Mouse (Mus musculus) kidney, adult 2 months (tissue): ENCODE results near the gene Lpcat4. TPM values are rescaled to one million over a fixed set of nuclear protein-coding genes. Genes with fewer than 3 reads are reported as not detected.

Experiments
- DNase-seq: peaks from one replicate; pipeline ENCODE4 v3.0.0; 2021
- H3K27ac ChIP-seq: fragments of 200-500 bp; 2 replicates; pipeline ENCODE4 v1.5.1; 2012; ENCODE audit warnings: low read depth, low read length, control low read depth, inconsistent platforms; ENCODE audit not compliant: insufficient read depth
- H3K27me3 ChIP-seq: fragments of 200-500 bp; replicated peaks from 2 replicates; pipeline ENCODE4 v1.6.1; 2012; ENCODE audit warnings: mild to moderate bottlenecking, moderate library complexity, low read length, inconsistent platforms; ENCODE audit not compliant: control insufficient read depth, insufficient read depth
- H3K36me3 ChIP-seq: fragments of 200-500 bp; 2 replicates; pipeline ENCODE4 v1.6.1; 2012; ENCODE audit warnings: mild to moderate bottlenecking, moderate library complexity, low read length, inconsistent platforms; ENCODE audit not compliant: control insufficient read depth, insufficient read depth
- H3K4me1 ChIP-seq: fragments of 200-500 bp; 2 replicates; pipeline ENCODE4 v1.6.1; 2011; ENCODE audit warnings: low read length; ENCODE audit not compliant: control insufficient read depth, insufficient read depth
- H3K4me3 ChIP-seq: fragments of 200-500 bp; 2 replicates; pipeline ENCODE4 v1.5.1; 2011; ENCODE audit warnings: mild to moderate bottlenecking, low read depth, low read length, control low read depth; ENCODE audit not compliant: insufficient read depth
- CTCF ChIP-seq: fragments of 200-500 bp; conservative IDR thresholded peaks from 2 replicates; pipeline ENCODE4 v1.5.1; 2011; ENCODE audit warnings: low read depth, mild to moderate bottlenecking, control low read depth, low read length, moderate library complexity, mixed read lengths; ENCODE audit not compliant: insufficient read depth, insufficient read length
- POLR2A ChIP-seq: fragments of 200-500 bp; IDR thresholded peaks from one replicate; pipeline ENCODE4 v1.6.1; 2011; ENCODE audit warnings: low read depth, low read length, control low read depth
- WGBS: fragments of 180-500 bp; shearing (Covaris S2); methylation state at CpG from one replicate; pipeline ENCODE4 v1.1.7; 2018; 5-methylcytosine and 5-hydroxymethylcytosine counted together
- polyA plus RNA-seq: library from polyadenylated mRNA; depleted of rRNA; stranded (reverse); fragments of >200 nt; gene quantifications from 2 replicates; pipeline ENCODE4 v1.2.3, GENCODE M21; 2012

Lpcat4 gene
- polyA plus RNA-seq, 1 experiment, result 22.5 TPM

DNA sequence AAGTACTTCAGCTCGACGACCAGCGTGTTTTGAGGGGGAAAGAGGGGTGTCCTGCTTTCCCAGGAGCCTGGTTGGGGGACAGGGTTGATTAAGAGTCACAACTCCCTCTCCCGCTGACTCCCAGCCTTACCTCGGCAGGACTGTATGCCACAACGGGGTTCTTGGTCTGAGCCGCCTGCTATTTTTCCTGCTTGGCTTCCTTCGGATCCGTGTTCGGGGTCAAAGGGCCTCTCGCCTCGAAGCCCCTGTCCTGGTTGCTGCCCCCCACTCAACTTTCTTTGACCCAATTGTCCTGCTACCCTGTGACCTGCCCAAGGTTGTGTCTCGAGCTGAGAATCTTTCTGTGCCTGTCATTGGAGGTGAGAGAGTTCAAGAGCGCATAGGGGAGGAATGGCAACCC lies 2.5 kb downstream of the Lpcat4 start:
- 69% methylated on average over 14 of the region's 14 CpGs for WGBS
- DNase-seq, result no peak
- Histone ChIP-seq H3K4me3 (no peak overlapping the region), H3K27me3 (no peaks in the 10 kb centered on the region), H3K27ac (no peak overlapping the region), H3K36me3 (no peaks in the 10 kb centered on the region), H3K4me1 (no peaks in the 10 kb centered on the region)
- TF ChIP-seq CTCF (no peak), POLR2A (no peak)

DNA sequence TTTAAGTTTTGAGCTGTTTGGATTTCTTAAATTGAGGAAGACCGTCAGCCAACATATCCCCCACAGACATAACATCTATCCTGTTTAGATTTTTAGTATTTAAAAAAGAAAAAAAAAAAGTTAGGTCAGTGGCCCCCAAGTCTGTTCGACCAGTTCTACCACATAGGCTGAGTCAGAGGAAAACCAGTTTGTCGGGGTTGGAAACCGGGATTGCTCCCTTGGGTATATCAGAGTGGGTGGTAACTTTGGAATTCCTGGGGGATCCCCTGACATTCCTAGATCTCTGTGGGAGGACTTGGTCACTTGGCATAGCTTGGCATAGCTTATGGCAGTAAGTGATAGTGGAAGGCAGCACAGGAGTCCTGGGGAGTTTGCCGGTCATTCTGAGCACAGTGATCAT lies 6.0 kb downstream of the Lpcat4 start:
- Histone ChIP-seq H3K27ac (no peak overlapping the region), H3K36me3 (no peaks in the 10 kb centered on the region), H3K4me3 (no peak overlapping the region), H3K27me3 (no peaks in the 10 kb centered on the region), H3K4me1 (no peaks in the 10 kb centered on the region)
- no peak for DNase-seq
- TF ChIP-seq POLR2A, result no peak
- TF ChIP-seq CTCF, result no peak
- 69% methylated on average over 5 of the region's 5 CpGs for WGBS

DNA sequence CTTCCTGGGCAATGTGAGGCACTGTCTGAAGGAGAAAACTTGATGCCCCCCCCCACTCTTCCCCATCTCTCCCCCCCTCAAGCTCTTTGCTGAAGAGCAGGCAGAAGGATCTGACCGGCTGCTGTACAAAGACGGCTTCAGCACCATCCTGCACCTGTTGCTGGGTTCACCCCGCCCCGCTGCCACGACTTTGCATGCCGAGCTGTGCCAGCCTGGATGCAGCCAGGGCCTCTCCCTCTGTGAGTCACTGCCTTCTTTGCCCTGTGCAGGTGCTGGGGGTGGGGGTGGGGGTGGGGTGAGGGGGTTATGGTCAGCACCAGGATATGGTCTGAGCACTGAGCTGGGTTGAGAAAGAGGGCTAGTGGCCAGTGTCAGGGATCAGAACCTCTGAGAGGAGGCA lies 6.9 kb downstream of the Lpcat4 start:
- TF ChIP-seq CTCF (no peak), POLR2A (no peak)
- Histone ChIP-seq H3K27ac (no peak overlapping the region), H3K36me3 (no peaks in the 10 kb centered on the region), H3K4me3 (no peak overlapping the region), H3K4me1 (no peaks in the 10 kb centered on the region), H3K27me3 (no peaks in the 10 kb centered on the region)
- DNase-seq, result no peak
- WGBS, result 76% methylated on average over 6 of the region's 6 CpGs

DNA sequence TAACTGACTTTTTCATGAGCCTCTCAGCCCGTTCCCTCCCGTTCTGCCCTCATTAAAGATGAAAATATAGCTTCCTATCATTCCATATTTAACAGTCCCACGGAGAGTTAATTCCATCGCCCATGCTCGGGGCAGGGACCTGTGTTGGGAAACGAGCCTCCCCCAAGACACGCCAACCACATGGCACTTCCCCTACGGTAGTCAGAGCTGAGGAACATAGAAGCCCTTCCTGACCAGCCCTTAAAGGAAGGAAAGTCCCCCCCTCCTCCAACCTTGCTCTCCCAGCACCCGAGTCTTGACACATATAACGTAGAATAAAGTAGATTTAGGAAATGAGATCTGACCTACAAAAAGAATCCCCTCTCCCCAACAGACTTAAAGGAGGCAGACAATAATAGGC lies 8.1 kb downstream of the Lpcat4 start:
- H3K4me3 ChIP-seq, result no peak overlapping the region
- no peaks in the 10 kb centered on the region for H3K36me3 ChIP-seq
- 71% methylated on average over 10 of the region's 10 CpGs for WGBS
- H3K4me1 ChIP-seq, result no peaks in the 10 kb centered on the region
- no peak for DNase-seq
- no peak for TF ChIP-seq POLR2A
- TF ChIP-seq CTCF, result no peak
- H3K27me3 ChIP-seq, result no peaks in the 10 kb centered on the region
- no peak overlapping the region for H3K27ac ChIP-seq

DNA sequence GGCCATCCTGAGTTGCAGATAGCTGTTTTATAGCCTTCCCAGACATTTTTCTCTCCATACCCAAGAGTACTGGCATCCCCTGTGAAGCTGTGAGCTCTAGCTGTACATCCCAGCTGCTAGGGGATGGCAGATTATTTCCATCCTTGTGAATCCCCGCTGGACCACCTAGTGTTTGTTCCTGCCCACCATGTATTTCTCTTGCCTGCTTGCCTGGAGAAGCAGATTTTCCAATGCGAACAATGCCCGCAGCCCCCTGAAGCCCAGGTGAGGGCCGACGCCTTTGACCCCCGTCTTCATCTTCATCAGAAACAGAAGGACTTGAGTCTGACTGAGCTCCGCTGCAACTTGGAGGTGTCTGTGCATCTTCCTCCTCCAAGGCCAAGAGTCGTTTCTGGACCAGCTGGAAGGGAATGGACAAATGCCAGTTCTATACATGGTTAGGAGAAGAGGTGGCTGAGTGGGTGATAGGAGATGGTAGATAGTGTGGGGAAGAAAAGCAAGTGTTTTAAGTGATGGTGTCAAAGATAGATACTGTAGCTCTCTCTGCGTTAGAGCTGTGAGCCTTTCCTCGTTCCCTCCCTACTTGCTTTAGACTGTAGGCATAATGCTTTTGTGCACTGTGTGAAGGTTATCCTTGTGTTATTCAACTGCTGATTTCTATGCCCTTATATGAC lies 10.6 kb downstream of the Lpcat4 start:
- TF ChIP-seq POLR2A (no peak), CTCF (no peak)
- DNase-seq, result no peak
- 93% methylated on average over 10 of the region's 10 CpGs for WGBS
- Histone ChIP-seq H3K36me3 (no peaks in the 10 kb centered on the region), H3K27me3 (no peaks in the 10 kb centered on the region), H3K27ac (no peak overlapping the region), H3K4me1 (no peaks in the 10 kb centered on the region), H3K4me3 (no peak overlapping the region)

DNA sequence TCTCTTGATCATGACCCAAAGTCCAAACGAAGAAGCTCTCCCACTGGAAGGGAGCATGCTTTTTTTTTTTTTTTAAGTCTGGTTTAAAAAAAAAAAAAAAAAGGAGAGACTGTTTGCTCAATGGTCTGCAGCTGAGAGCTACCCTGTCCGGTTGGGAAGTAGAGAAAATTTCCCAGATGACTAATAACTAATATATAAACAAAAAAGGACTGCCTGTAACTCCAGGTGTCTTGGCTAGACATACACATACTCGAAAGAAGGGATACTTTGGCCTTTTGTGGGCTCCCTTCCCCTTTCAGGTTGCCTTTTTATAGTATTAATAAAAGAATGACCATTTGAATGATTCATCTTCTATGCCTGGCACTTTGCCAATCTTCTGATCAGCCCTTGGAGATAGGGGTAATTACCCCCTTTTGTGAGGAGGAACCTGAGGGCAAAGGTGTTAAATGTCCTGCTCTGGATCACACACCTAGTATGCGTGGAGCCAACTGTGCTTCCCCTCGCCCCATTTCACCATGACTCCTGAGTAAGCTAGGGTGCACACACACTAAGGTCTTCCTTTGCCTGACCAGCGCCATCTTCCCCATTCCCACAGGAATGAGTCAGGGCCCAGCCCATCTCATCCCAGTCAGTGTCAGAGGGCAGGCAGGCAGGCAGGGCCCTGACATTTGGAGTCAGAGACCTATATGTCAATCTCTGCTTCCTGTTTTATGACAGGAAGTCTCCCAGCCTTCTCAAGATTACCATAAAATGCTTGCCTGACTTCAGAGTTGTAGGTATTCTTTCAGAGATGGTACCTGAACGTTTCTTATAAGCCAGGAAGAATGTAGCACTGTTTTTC lies 15.6 kb downstream of the Lpcat4 start:
- DNase-seq, result no peak
- 63% methylated on average over 7 of the region's 7 CpGs for WGBS
- Histone ChIP-seq H3K27me3 (no peaks in the 10 kb centered on the region), H3K36me3 (no peaks in the 10 kb centered on the region), H3K4me1 (no peaks in the 10 kb centered on the region), H3K27ac (no peak overlapping the region), H3K4me3 (no peak overlapping the region)
- no peak for TF ChIP-seq POLR2A
- TF ChIP-seq CTCF, result no peak

DNA sequence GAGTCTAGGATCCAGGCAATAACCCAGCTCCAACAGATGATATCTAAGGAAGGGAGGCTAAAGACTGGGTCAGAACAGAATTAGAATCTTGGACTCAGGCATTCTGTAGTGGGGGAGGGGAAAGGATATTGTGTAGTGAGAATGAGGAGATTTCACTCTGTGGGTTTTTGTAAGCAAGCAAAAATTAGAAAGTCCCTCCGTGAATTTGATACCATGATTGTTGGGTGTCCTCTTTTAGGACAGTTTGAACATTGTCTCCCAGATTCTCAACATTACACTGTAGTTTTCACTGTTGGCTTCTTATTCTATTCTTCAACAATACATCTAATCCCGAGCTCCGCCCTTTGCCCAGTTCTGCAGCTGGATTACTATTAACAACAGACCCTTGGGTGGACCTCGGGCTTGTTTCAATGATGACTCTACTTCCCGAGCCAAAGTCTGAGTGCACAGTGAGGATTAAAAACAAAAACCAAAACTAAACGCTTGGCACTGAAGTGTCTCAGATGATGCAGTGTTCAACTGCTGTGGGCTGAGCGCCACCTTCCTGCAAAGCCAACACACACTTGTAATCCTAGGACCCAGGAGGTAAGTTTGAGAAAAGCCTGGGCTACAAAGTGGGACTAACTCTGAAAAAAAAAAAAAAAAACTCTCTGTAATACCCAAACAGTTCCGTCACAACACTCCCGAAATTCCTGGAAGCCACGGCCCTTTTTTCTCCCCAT lies 20.1 kb downstream of the Lpcat4 start, which contains the start of gene Nutm1:
Nutm1 (minus strand) TSS at position 51 of the 722 bp plus-strand sequence.
- no peak within 1 kb of the TSS for H3K4me3 ChIP-seq
- H3K4me1 ChIP-seq, result peaks cover 3% of the 10 kb centered on the region; the same call in 1 of the 2 replicates
- no peaks in the 10 kb centered on the region for H3K27me3 ChIP-seq
- no peaks in the 10 kb centered on the region for H3K36me3 ChIP-seq
- TF ChIP-seq POLR2A (no peak), CTCF (peak; percentile 54)
- no peak within 1 kb of the TSS for H3K27ac ChIP-seq
- WGBS, result 67% methylated on average over 10 of the region's 10 CpGs
- no peak for DNase-seq
